Mouse (Mus musculus) embryonic facial prominence, embryonic 11.5 days (tissue): ENCODE measurements around the gene Pcf11. TPM values are rescaled to one million over a fixed set of nuclear protein-coding genes. Genes with fewer than 3 reads are reported as not detected.

Experiments used
- ATAC-seq: fragments of 200-750 bp; cut with Nextera tagmentation; replicated peaks from 2 replicates; pipeline ENCODE4 v1.8.0; 2017; ENCODE audit warnings: low read depth; ENCODE audit not compliant: insufficient number of reproducible peaks, low FRiP score, low TSS enrichment
- DNase-seq: peaks from one replicate; pipeline ENCODE4 v3.0.0-alpha.2; 2015; ENCODE audit warnings: low spot score
- H3K27ac ChIP-seq: fragments of 300-500 bp; sonication (generic); replicated peaks from 2 replicates; pipeline ENCODE4 v1.5.1; 2014; ENCODE audit warnings: mild to moderate bottlenecking, low read depth, low read length, control low read depth
- H3K27me3 ChIP-seq: fragments of 300-500 bp; sonication (generic); 2 replicates; pipeline ENCODE4 v1.6.1; 2014; ENCODE audit warnings: mild to moderate bottlenecking, low read length, moderate library complexity, mixed read lengths; ENCODE audit not compliant: control insufficient read depth, insufficient read depth
- H3K36me3 ChIP-seq: fragments of 300-500 bp; sonication (generic); replicated peaks from 2 replicates; pipeline ENCODE4 v1.6.1; 2014; ENCODE audit warnings: low read depth, mild to moderate bottlenecking, low read length, moderate library complexity, mixed read lengths; ENCODE audit not compliant: control insufficient read depth, insufficient read depth
- H3K4me1 ChIP-seq: fragments of 300-500 bp; sonication (generic); 2 replicates; pipeline ENCODE4 v1.6.1; 2014; ENCODE audit warnings: low read length, mixed read lengths; ENCODE audit not compliant: control insufficient read depth, insufficient read depth
- H3K4me2 ChIP-seq: fragments of 300-500 bp; sonication (generic); 2 replicates; pipeline ENCODE4 v1.6.1; 2014; ENCODE audit warnings: low read depth, mild to moderate bottlenecking, control low read depth, low read length, moderate library complexity
- H3K4me3 ChIP-seq: fragments of 300-500 bp; sonication (generic); 2 replicates; pipeline ENCODE4 v1.5.1; 2014; ENCODE audit warnings: low read depth, low read length, control low read depth
- H3K9ac ChIP-seq: fragments of 300-500 bp; sonication (generic); replicated peaks from 2 replicates; pipeline ENCODE4 v1.6.1; 2014; ENCODE audit warnings: mild to moderate bottlenecking, control low read depth, low read length
- H3K9me3 ChIP-seq: fragments of 300-500 bp; sonication (generic); replicated peaks from 2 replicates; pipeline ENCODE4 v1.6.1; 2016; ENCODE audit warnings: mild to moderate bottlenecking, low read length, inconsistent platforms, mixed read lengths; ENCODE audit not compliant: control insufficient read depth
- WGBS: fragments of 180-500 bp; shearing (Covaris S2); extraction: QIAGEN DNeasy Blood & Tissue Kit; methylation state at CpG from one replicate; pipeline ENCODE4 v1.1.7; 2014; 5-methylcytosine and 5-hydroxymethylcytosine counted together
- polyA plus RNA-seq: library from polyadenylated mRNA; unstranded; fragments of >200 nt; fragmentation: Nextera tagmentation; extraction: Ambion mirVana; gene quantifications from 2 replicates; pipeline ENCODE4 v1.2.1, GENCODE M21; 2014

Gene Pcf11
- polyA plus RNA-seq, 1 experiment from 2014 or later, result 24.0 TPM

- Histone ChIP-seq H3K27ac (no peak overlapping the region), H3K4me3 (no peak overlapping the region), H3K9me3 (no peaks in the 10 kb centered on the region), H3K36me3 (peaks cover 21% of the 10 kb centered on the region), H3K27me3 (no peaks in the 10 kb centered on the region), H3K4me2 (no peak overlapping the region), H3K4me1 (no peaks in the 10 kb centered on the region), H3K9ac (no peak overlapping the region)
- ATAC-seq, result no peak
- DNase-seq, result no peak
- 92% methylated on average over 5 of the region's 5 CpGs for WGBS
Observed at GRCm38 (mm10) chr7:92658050-92658449, 11.7 kb downstream of the Pcf11 start.

GRCm38 (mm10) chr7:92656386-92656785 is 13.3 kb downstream of the Pcf11 start:
- no peaks in the 10 kb centered on the region for H3K9me3 ChIP-seq
- 93% methylated on average over 2 of the region's 2 CpGs for WGBS
- no peaks in the 10 kb centered on the region for H3K4me1 ChIP-seq
- no peak overlapping the region for H3K4me3 ChIP-seq
- ATAC-seq (no peak), DNase-seq (no peak)
- no peaks in the 10 kb centered on the region for H3K27me3 ChIP-seq
- H3K27ac ChIP-seq, result no peak overlapping the region
- no peak overlapping the region for H3K9ac ChIP-seq
- no peak overlapping the region for H3K4me2 ChIP-seq
- H3K36me3 ChIP-seq, result peaks cover 21% of the 10 kb centered on the region

- no peak overlapping the region for H3K27ac ChIP-seq
- WGBS, result 84% methylated on average over 1 of the region's 1 CpGs
- no peak for DNase-seq
- no peaks in the 10 kb centered on the region for H3K27me3 ChIP-seq
- H3K9ac ChIP-seq, result no peak overlapping the region
- H3K4me3 ChIP-seq, result no peak overlapping the region
- H3K4me2 ChIP-seq, result no peak overlapping the region
- no peaks in the 10 kb centered on the region for H3K4me1 ChIP-seq
- no peak for ATAC-seq
- H3K9me3 ChIP-seq, result no peaks in the 10 kb centered on the region
- peaks cover 13% of the 10 kb centered on the region for H3K36me3 ChIP-seq
Observed at GRCm38 (mm10) chr7:92653329-92653728, 16.4 kb downstream of the Pcf11 start.

GRCm38 (mm10) chr7:92647790-92648189 is 21.9 kb downstream of the Pcf11 start:
- DNase-seq, result no peak
- peaks cover 2% of the 10 kb centered on the region for H3K36me3 ChIP-seq
- no peak for ATAC-seq
- no peak overlapping the region for H3K4me3 ChIP-seq
- no peak overlapping the region for H3K4me2 ChIP-seq
- 89% methylated on average over 7 of the region's 7 CpGs for WGBS
- no peaks in the 10 kb centered on the region for H3K9me3 ChIP-seq
- no peaks in the 10 kb centered on the region for H3K27me3 ChIP-seq
- no peaks in the 10 kb centered on the region for H3K4me1 ChIP-seq
- H3K27ac ChIP-seq, result no peak overlapping the region
- no peak overlapping the region for H3K9ac ChIP-seq

- H3K27ac ChIP-seq, result no peak overlapping the region
- no peak for ATAC-seq
- peaks cover 2% of the 10 kb centered on the region for H3K36me3 ChIP-seq
- no peaks in the 10 kb centered on the region for H3K4me1 ChIP-seq
- no peak for DNase-seq
- H3K4me2 ChIP-seq, result no peak overlapping the region
- H3K9me3 ChIP-seq, result no peaks in the 10 kb centered on the region
- no peaks in the 10 kb centered on the region for H3K27me3 ChIP-seq
- no peak overlapping the region for H3K9ac ChIP-seq
- H3K4me3 ChIP-seq, result no peak overlapping the region
Observed at GRCm38 (mm10) chr7:92642358-92642757, 27.4 kb downstream of the Pcf11 start.

- no peak for ATAC-seq
- no peaks in the 10 kb centered on the region for H3K9me3 ChIP-seq
- no peak overlapping the region for H3K27ac ChIP-seq
- H3K4me2 ChIP-seq, result peak overlapping the region; percentile 63
- H3K36me3 ChIP-seq, result no peaks in the 10 kb centered on the region
- H3K27me3 ChIP-seq, result no peaks in the 10 kb centered on the region
- peak overlapping the region; percentile 84 for H3K4me3 ChIP-seq
- 91% methylated on average over 5 of the region's 5 CpGs for WGBS
- H3K4me1 ChIP-seq, result no peaks in the 10 kb centered on the region; the same call in 1 of the 2 replicates
- no peak for DNase-seq
- H3K9ac ChIP-seq, result no peak overlapping the region
Observed at GRCm38 (mm10) chr7:92638050-92638449, 31.7 kb downstream of the Pcf11 start.

GRCm38 (mm10) chr7:92637021-92637625 is 32.6 kb downstream of the Pcf11 start, which contains the start of gene Ankrd42:
Gene Ankrd42, minus strand, starts transcription at chr7:92637142.
- under 1% methylated on average over 44 of the region's 44 CpGs for WGBS
- H3K9me3 ChIP-seq, result no peaks in the 10 kb centered on the region

GRCm38 (mm10) chr7:92636295-92637011 is 33.3 kb downstream of the Pcf11 start:
- H3K9me3 ChIP-seq, result no peaks in the 10 kb centered on the region
- peak overlapping the region; percentile 72 for H3K9ac ChIP-seq
- H3K27ac ChIP-seq, result no peak overlapping the region
- H3K4me1 ChIP-seq, result no peaks in the 10 kb centered on the region; the same call in 1 of the 2 replicates
- H3K4me2 ChIP-seq, result peak overlapping the region; percentile 71
- peak; percentile 77 for ATAC-seq
- DNase-seq, result peak; percentile 12
- peak overlapping the region; percentile 84 for H3K4me3 ChIP-seq
- under 1% methylated on average over 49 of the region's 49 CpGs for WGBS
- H3K27me3 ChIP-seq, result no peaks in the 10 kb centered on the region
- no peaks in the 10 kb centered on the region for H3K36me3 ChIP-seq

More at GRCm38 (mm10) chr7:92637021-92637625, 32.6 kb downstream of the Pcf11 start, which contains the start of gene Ankrd42:
- no peaks in the 10 kb centered on the region for H3K27me3 ChIP-seq
- peak within 1 kb of the TSS; percentile 84 for H3K4me3 ChIP-seq
- H3K27ac ChIP-seq, result peak within 1 kb of the TSS; percentile 35; the same call in 1 of the 2 replicates
- H3K9ac ChIP-seq, result peak within 1 kb of the TSS; percentile 72
- H3K4me2 ChIP-seq, result peak within 1 kb of the TSS; percentile 71
- no peaks in the 10 kb centered on the region for H3K36me3 ChIP-seq
- H3K4me1 ChIP-seq, result no peaks in the 10 kb centered on the region; the same call in 1 of the 2 replicates
- ATAC-seq, result peak; percentile 97
- DNase-seq, result peak; percentile 96
